Mouse (Mus musculus): ENCODE data around the gene Atxn1l. TPM values are rescaled to one million over a fixed set of nuclear protein-coding genes. Genes with fewer than 3 reads are reported as not detected.

The Atxn1l gene
- total RNA-seq, 2 experiments from 2014 or later, result 15.7 to 16.9 TPM

Other genes with a start within 250 kb of the Atxn1l start
- not detected for gene Pmfbp1, start 243.7 kb downstream of the Atxn1l start, total RNA-seq (2021)
- gene Dhx38, start 171.9 kb downstream of the Atxn1l start, total RNA-seq (2021), result 10 to 100 TPM in 1 of 2 experiments, 1 to 10 TPM in 1; 9.2 to 10.6 TPM
- gene Txnl4b, start 171.8 kb downstream of the Atxn1l start, total RNA-seq (2021), result 1 to 10 TPM; 5.8 to 8.3 TPM
- 100 to 1,000 TPM in 1 of 2 experiments, 1 to 10 TPM in 1; 1.9 to 114 TPM for gene Hp, start 158.6 kb downstream of the Atxn1l start, total RNA-seq (2021)
- 10 to 100 TPM; 11.0 to 12.9 TPM for gene Dhodh, start 129.1 kb downstream of the Atxn1l start, total RNA-seq (2021)
- gene Pkd1l3, start 123.2 kb downstream of the Atxn1l start, total RNA-seq (2021), result not detected
- gene Ist1, start 44.5 kb downstream of the Atxn1l start, total RNA-seq (2021), result 10 to 100 TPM; 26.5 to 26.7 TPM
- gene Zfp821, start 32.2 kb downstream of the Atxn1l start, total RNA-seq (2021), result 1 to 10 TPM; 4.6 to 5.2 TPM
- gene Ap1g1, start 40.8 kb upstream of the Atxn1l start, total RNA-seq (2021), result 10 to 100 TPM; 30.5 to 31.9 TPM
- 1 to 10 TPM; 2.2 to 2.8 TPM for gene Phlpp2, start 130.8 kb upstream of the Atxn1l start, total RNA-seq (2021)
- gene Marveld3, start 224.5 kb upstream of the Atxn1l start, total RNA-seq (2021), result not detected